Mouse (Mus musculus): Measurements from ENCODE around the gene Slco1a5. TPM values are rescaled to one million over a fixed set of nuclear protein-coding genes. Genes with fewer than 3 reads are reported as not detected.
"Not testable (repeated sequence)": the region's sequence is repeated elsewhere in the genome, so short reads cannot be mapped to it uniquely, and the experiment has no call there.

Gene Slco1a5
- under 1 TPM in 1 of 2 experiments, not detected in 1; 0.16 TPM for total RNA-seq (2021)

DNA sequence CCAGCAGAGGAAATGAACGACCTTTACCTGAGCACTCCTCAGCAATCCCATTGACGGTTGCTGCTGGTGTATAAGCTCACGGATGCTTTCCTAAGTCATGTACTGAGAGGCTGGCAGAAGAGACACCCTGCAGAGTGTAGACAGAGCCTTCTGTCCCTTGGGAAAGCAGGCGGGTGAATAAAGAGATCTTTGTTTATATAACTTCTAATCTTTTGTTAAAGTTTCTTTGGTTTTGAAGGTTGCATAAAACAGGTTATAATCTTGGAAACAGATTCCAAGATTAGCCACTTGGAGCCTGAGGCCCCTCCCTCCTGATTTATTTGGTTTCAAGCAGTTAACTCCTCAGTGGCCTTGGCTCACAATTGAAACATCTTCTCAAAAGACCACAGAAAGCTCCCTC, at the start of gene Slco1a5:
TSS of gene Slco1a5 (minus strand) at position 101 of the 400 bp plus-strand sequence.
- DNase-seq (ENCODE audit: low spot score in 2 of 2): no peak

DNA sequence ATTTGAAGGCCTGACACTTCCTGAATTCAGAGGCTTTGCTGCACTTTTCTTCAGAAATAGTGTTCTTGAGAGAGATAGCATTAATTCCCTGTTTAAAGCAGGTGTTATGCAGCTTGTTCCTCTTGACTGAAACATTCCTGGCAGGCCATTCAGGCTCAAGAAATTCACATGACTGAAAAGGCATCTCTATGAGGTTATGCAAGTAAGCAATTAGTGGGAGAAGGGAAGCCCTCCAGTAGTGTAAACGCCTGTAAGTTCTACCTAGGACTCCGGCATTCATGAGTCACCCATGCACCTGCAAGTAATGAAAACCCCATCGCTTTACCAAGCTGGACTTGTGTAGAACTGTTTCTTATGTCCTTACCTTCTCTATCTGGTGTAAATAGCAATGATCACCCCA, 46.8 kb upstream of the Slco1a5 start:
- intact Hi-C loops (cut with DNase I): loop anchor here (10.0 kb wide), 1 partner anchor 95 kb away; no protein-coding TSS in a partner anchor

More for the DNA sequence above, at the start of gene Slco1a5:
- intact Hi-C loops (cut with DNase I): no loop called here

DNA sequence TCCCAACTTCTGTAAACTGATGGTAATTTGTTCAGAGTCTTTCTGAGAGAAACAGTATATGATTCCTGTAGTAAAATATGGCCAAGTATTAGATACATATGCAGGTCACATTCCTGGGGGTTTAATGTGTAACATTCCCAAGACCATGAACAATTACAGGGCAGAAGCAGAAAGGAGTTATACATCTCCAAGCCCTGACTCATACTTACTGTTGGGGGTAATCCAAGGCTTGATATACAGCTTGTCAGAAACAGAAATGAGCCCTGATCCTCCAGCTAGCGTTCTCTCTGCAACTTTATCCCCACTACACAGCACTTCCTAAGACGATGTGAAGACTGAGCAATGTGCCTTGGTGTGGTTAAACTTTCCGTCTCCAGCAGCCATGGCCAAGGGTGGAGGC, 44.8 kb upstream of the Slco1a5 start:
- no peak for DNase-seq (ENCODE audit: low spot score in 2 of 2)
- intact Hi-C loops (cut with DNase I): loop anchor here (10.0 kb wide), 1 partner anchor 97 kb away; no protein-coding TSS in a partner anchor

More for the DNA sequence above, 46.8 kb upstream of the Slco1a5 start:
- DNase-seq (ENCODE audit: low spot score in 2 of 2): no peak

DNA sequence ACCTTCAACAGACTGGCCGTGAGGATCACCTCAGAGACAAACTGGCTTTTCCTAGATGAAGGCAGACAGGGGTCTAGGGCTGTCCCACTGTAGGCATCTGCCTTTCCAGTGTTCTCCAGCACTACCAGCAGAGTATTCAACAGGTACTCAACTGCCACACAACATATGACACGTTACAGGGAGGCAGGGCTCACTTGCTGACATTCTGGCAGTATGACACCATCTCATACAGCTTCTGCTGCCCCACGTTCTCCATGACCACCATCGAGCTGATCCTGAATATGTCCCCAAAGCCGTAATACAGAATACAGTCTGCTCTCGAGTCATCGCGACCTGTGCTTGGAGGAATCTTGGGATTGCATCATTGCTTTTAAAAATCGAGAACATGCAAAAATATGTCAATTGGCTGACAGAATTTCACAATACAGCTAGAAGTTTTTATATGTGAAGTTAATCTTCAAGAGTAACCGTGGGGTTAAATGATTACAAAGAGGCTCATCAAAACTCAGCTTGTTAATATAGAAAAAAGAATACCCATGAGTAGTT, 43.8 kb upstream of the Slco1a5 start:
- intact Hi-C loops (cut with DNase I): loop anchor here (10.0 kb wide), 1 partner anchor 98 kb away; no protein-coding TSS in a partner anchor

DNA sequence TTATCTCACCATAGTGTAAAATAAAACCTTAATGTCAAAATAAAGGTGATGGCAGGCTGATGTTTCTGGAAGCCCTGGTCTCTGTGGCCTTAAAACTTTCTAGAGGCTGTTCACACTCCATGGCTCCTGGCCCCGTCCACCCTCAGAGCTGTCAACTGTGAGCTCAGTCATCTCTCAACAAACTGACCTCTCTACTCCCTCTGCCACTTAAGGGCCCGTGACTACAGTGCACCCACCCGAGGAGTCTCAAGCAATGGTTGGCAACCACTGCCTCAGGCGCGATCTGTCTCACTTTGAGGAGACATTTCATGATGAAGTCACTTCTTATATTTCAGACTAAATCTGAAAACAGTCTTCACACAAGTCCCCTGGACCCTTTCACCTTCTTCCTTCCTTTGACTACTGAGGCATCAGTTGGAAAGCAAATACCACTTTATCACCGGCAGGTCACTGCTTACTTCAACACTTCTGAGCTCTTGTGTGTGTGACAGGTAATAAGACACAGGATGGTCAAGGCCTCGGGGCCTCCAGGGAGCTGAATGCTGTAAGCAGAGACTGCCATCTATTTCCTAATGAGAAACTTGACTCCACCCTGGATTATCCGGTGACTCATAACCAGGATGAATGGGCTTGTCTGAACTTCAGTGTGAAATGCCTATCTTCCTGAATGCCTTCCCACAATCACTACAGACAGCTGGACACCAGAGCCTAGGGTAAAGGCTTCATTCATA, 43.1 kb upstream of the Slco1a5 start:
- intact Hi-C loops (cut with DNase I): loop anchor here (10.0 kb wide), 1 partner anchor 99 kb away; no protein-coding TSS in a partner anchor

More for the DNA sequence above, 43.8 kb upstream of the Slco1a5 start:
- DNase-seq (ENCODE audit: low spot score in 2 of 2): no peak

DNA sequence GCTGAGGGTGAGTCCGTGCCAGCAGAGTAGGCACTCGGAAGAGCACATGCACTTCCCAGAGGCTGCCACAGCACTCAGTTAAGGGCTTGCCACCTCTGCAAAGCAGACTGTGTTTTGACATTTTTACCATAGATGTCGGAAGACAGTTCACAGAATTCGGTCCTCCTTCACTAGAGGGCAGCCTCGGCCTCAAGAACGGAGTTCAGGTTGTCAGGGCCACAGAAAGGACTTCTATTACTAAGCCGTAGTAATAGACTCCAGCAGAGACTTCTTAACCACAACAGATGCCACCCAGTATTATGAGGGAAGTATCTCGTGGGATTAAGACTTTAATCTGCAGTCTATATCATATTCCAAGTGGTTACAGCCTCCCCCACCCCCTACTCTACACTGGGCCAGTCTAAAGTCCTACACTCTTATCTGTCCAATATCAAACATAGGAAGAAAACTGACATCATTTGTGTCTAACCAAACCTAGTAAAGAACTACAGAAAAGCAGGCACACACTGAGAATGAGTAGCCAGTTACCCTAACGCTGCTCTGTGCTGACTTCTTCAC, 40.3 kb upstream of the Slco1a5 start:
- intact Hi-C loops (cut with DNase I): loop anchor here (5.0 to 10.0 kb wide), 2 partner anchors 102 to 154 kb away; no protein-coding TSS in a partner anchor
- DNase-seq (ENCODE audit: low spot score in 2 of 2): no peak

More for the DNA sequence above, 43.1 kb upstream of the Slco1a5 start:
- DNase-seq (ENCODE audit: low spot score in 2 of 2): no peak

DNA sequence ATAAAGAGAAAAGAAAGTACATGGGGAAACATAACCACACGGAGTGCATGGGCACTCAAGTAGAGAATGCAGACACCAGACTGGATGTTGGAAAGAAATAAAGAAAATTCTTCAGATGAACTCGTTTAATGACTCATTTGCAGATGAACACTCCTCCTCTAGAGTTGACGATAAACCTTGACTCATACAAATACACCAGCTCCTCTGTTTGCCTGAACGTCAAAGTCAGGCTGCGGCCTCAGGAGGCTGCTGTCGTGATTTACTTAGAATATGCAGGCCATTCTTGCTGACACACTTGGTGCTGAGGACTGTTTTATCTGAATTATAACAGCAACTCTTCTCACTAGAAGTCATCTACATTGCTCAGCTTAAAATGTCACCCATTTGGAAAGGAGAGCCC, 39.3 kb upstream of the Slco1a5 start:
- intact Hi-C loops (cut with DNase I): loop anchor here (5.0 to 10.0 kb wide), 2 partner anchors 103 to 155 kb away; no protein-coding TSS in a partner anchor
- DNase-seq (ENCODE audit: low spot score in 2 of 2): no peak

DNA sequence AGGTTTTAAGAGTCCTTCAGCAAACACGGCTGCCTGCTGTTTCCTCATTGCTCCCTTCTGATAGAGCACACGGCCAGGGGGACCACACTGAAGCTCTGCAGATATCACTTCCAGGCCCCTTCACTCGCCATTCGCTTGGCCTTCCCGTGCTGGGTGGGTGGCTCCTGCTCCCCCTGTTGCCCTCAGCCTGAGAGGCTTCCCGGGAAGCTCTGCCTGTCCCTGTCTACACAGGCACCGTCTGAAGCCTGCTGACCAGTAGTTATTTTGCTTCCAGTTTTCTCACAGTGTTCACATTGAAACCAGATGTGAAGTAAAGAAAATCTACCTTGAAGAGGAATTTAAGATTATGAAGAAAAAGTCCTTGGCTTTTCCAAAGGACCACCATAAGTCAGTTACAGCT, 34.3 kb upstream of the Slco1a5 start:
- intact Hi-C loops (cut with DNase I): no loop called here
- DNase-seq (ENCODE audit: low spot score in 2 of 2): no peak

DNA sequence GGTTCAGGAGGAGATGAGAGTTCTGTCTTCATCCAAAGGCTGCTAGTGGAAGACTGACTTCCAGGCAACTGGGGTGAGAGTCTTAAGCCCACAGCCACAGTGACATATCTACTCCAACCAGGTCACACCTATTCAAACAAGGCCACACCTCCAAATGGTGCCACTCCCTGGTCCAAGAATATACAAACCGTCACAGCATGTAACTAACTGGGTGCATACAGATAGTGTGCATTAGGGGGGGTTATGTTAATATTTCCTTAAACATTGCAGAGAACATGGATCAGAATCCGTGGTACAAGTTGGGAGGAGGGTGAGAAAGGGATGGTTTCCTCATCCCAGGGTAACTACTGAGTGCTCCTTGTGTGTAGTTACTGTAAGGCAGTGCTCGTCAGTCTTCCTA, 29.3 kb upstream of the Slco1a5 start:
- intact Hi-C loops (cut with DNase I); DNase-seq (ENCODE audit: low spot score in 2 of 2): not testable (repeated sequence)

DNA sequence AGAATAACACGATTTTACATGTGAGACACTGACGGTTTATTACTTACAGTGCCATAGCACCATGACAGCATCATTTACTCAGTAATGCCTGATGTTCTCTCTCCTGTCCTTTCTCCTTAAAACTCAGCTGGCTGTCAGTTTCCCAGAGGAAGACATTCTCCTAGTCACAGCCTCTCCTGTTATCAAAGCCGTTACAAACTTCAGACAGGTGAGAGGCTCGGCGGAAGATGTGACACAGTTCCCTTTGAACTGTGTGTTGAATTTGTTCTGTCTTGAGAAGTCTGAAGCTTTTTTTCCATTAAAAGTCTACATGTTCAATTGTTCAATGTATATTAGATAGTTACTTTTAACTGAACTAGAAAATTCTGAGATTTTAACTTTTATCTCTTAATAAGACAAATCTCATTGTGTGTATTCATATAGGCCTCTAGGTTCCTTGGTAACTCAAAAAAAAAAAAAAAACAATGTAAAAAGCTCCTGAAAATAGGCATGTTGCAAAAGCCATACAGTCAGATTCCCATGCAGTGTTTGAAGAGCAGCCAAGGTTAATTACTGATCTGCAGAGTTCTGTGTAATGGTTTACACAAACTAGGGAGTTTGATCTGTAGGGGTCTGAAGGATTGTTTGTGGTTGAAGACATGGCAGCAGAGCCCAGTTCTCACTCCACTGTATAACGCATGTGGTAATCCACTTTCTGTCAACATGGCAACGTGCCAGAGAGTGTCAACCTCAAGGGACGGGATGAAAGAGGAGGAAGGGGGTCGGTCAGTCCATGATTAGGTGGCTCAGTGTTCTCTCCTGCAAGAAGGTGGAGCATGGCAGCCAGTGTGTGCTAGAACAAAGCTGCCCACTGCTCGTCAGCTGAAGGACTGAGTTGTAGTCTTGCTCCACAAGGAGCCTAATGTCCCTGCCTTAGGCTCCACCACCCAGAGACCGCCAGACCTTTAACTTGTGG, 24.9 kb upstream of the Slco1a5 start:
- DNase-seq (ENCODE audit: low spot score in 2 of 2): no peak

DNA sequence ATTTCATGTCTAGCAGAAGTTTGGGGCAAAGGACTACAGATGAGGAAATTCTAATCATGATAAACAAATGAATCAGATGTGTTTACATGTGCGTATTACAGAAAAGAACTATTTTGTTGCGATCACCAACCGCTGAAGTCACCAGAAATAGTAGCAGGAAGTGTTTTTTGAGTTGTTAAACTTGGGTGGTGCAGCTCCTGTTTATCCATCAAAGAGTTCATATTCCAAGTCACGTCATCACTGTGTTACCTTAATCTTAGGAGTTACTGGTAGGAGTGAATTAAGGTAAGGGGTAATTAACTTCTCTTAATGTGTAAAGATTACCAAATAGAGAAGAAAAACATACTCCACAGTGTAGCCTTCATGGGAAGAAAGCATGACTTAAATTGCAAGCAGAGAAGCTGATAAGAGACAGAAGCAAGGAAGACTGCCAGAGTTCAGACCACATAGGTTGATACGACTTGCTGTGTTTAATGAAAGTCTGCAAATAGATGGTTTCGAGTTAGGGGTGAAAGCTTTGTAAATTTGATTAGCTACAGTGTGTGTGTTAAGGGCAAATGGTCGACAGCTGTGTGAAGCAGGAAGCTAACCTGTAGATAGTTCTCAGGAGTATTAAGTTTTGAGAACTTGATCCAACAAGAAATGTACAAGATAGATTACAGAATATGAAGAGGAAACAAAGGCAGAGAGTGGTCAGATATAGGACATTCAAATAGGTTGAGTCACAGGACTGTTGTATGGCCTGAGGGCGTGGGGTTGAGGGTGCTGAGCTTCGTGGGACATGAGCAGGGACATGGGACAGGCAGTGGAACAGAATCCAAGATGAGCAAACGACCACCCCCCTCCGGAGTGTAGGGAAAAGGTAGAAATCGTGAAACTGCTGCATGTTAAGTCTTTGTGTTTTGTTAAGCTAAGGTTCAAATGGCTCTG, 23.7 kb upstream of the Slco1a5 start:
- DNase-seq (ENCODE audit: low spot score in 2 of 2): no peak
- intact Hi-C loops (cut with DNase I): loop anchor here (5.0 kb wide), 1 partner anchor 41 kb away; the partner anchor contains the start of genes Golt1b and Recql

More for the DNA sequence above, 24.9 kb upstream of the Slco1a5 start:
- intact Hi-C loops (cut with DNase I): loop anchor here (5.0 kb wide), 1 partner anchor 40 kb away; the partner anchor contains the start of genes Golt1b and Recql

DNA sequence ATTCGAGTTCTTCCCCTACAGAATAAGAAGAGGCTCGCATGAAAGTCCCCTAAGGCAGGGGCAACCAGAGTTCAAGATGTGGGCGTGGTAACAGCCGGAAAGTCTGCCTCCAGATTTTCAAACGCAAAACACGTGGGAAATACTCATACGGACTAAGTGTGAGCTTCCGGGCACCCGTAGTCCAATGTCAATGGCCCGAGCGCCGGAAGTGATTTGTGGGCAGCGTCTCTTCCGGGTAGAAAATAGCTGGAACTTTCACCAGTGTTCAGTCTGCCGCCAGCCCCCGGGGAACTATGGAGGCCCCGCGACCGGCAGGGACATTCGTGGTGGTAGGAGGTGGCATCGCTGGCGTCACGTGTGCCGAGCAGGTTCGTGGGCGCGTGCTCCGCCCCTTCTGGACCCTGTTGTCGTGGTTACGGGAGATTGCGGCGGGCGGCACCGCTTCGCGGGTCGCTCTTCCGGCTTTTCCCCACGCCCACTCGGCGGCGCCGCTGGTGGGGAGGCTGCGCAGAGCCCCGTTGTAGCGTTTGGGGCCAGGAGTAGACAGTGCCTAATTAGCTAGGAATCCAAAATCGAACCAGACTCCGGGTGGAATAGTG, 22.8 kb upstream of the Slco1a5 start, which contains the start of gene Pyroxd1:
TSS of gene Pyroxd1 (plus strand) at position 215 of the 599 bp plus-strand sequence.
- DNase-seq (ENCODE audit: low spot score in 2 of 2): peak; percentile 90 to 91
- intact Hi-C loops (cut with DNase I): loop anchor here (5.0 kb wide), 1 partner anchor 42 kb away; the partner anchor contains the start of genes Golt1b and Recql

DNA sequence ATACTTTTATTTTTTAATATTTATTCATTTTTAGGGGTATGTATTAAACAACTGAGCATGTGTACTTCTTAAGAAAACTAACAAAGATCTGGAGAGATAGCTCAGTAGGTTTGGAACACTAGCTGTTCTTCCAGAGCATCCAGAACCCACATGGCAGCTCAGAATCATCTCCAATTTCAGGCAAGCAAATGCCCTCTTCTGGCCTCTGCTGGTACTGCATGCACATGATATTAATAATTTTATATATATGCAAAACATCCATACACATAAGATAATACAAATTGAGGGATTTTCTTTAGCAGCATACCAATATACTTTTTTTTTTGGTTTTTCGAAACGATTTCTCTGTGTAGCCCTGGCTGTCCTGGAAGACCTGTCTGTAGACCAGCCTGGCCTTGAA, 20.8 kb upstream of the Slco1a5 start:
- intact Hi-C loops (cut with DNase I): no loop called here

DNA sequence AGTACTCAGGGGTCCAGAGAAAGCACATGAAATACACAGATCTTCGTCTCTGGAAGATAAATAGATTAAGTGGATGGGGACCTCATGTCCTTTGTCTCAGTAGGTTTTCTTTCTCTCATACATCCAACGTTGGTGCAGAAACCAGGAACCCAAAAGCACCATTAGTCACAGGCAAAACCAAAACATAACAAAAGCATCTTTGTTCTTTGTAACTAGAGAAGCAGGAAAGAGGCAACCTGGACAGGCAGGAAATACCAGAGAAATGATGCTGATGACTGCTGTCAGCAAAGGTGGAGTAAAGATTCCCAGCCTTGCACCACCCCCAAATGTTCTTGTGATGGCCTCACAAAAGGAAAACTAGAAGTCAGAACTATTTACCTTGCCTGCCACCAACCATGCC, 16.8 kb upstream of the Slco1a5 start:
- no peak for DNase-seq (ENCODE audit: low spot score in 2 of 2)
- intact Hi-C loops (cut with DNase I): no loop called here

More for the DNA sequence above, 20.8 kb upstream of the Slco1a5 start:
- DNase-seq (ENCODE audit: low spot score in 2 of 2): peak in 1 of 2 experiments; percentile 31

DNA sequence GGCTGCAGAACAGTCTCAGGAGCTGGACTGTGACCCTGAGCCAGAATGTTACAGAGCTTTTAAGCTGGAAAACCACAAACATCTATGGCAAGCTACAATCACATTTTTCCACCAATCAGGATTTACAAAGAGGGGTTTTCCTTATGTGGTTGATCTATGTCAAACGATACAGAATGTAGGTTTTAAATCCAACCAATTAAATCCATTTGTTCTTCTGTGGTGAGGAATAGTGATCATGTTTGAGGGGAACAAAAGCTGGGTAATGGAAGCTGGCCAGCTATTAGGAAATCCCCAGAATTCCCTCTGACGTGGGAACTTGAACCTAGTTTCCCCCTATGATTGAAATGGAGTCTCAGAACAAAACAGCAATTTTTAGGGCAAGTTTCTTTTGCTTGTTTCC, 16.2 kb upstream of the Slco1a5 start:
- intact Hi-C loops (cut with DNase I): no loop called here
- no peak for DNase-seq (ENCODE audit: low spot score in 2 of 2)

DNA sequence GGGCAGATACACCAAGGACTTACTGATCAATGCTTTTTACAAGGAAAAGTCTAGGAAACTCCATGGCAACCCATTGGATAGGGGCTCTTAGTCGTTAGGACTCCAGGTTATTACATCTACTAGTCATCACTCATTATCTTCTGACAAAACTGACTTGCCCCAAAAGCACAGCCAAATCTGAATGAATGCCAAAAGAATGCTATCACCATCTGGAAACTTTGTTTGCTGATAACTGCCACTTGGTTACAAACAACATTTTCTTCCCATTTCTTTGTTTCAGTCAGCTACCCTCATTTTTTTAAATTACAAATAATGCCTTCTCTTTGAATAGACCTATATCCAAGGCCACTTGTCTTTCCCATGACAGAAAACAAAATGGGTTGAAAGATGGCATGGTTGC, 6.4 kb upstream of the Slco1a5 start:
- DNase-seq (ENCODE audit: low spot score in 2 of 2): no peak
- intact Hi-C loops (cut with DNase I): no loop called here

DNA sequence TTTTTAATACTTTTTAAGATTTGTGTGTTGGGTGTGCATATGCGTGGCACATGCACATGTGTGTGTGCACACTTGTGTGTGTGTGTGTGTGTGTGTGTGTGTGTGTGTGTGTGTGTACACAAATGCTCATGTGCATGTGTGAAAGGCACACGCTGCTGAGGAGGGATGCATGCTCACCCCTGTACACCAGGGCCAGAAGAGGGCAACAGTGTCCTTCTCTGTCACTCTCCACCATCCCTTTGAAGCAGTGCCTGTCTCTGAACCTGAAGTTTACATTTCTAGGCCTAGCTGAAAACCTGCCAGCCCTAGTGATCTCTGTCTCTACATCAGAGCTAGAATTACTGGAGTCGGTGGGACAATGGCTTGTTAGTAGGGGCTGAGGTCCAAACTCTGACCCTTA, 3.8 kb upstream of the Slco1a5 start:
- intact Hi-C loops (cut with DNase I): no loop called here
- no peak for DNase-seq (ENCODE audit: low spot score in 2 of 2)

DNA sequence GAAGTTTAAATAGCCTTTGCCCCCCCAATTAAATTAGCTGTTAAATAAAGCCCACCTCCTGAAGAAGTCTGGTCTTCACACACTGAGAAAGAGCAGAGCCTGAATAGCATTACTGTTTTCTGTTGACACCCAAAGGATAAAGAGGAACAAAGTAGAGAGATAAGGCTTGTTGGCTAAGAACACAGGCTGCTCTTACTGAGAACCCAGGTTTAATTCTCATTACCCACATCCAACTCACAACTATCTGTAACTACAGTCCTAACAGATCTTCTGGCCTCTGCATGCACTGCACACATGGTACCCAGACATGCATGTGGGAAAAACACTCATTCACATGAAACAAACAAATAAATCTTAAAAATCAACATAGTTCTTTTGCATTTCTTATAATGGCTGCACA, 5.7 kb downstream of the Slco1a5 start:
- no peak for DNase-seq (ENCODE audit: low spot score in 2 of 2)
- intact Hi-C loops (cut with DNase I): no loop called here

Data from left cerebral cortex, postnatal 36 days (tissue).